Mouse (Mus musculus): ENCODE results near the gene Tnp2. TPM values are rescaled to one million over a fixed set of nuclear protein-coding genes. Genes with fewer than 3 reads are reported as not detected.

Gene Tnp2
- polyA plus RNA-seq, 1 experiment: 0.12 TPM

- H3ac ChIP-seq (ENCODE audit: control insufficient read depth, insufficient read length): no peak overlapping the region
- TF ChIP-seq MYOG (IDR thresholded peaks at IDR 0.05; ENCODE audit: control insufficient read depth in 1 of 3, insufficient read depth in 1 of 3, insufficient read length in 2 of 3, low read depth in 2 of 3) (no peak), E2F4 (IDR thresholded peaks at IDR 0.05; ENCODE audit: insufficient read depth) (no peak), TCF3 (IDR thresholded peaks at IDR 0.05; ENCODE audit: insufficient read length, low read depth) (no peak), SRF (IDR thresholded peaks at IDR 0.05; ENCODE audit: control insufficient read depth, insufficient read length, low read depth) (no peak), POLR2A (IDR thresholded peaks at IDR 0.05; ENCODE audit: insufficient read length, low read depth) (no peak), CEBPB (IDR thresholded peaks at IDR 0.05; ENCODE audit: insufficient read depth, poor library complexity, severe bottlenecking) (no peak), MYOD1 (IDR thresholded peaks at IDR 0.05; ENCODE audit: control insufficient read depth in 1 of 3, insufficient read length in 2 of 3, low read depth in 2 of 3) (no peak), USF1 (IDR thresholded peaks at IDR 0.05; ENCODE audit: low read depth) (no peak), TCF12 (IDR thresholded peaks at IDR 0.05; ENCODE audit: insufficient read depth, poor library complexity, severe bottlenecking) (no peak), MAX (IDR thresholded peaks at IDR 0.05; ENCODE audit: low read depth) (no peak), POLR2AphosphoS2 (IDR thresholded peaks at IDR 0.05; ENCODE audit: insufficient read length, low read depth) (no peak), REST (IDR thresholded peaks at IDR 0.05; ENCODE audit: insufficient read depth, insufficient read length) (no peak)
Observed at GRCm38 (mm10) chr16:10749226-10749625, 39.2 kb downstream of the Tnp2 start.

GRCm38 (mm10) chr16:10741082-10741481 lies 47.4 kb downstream of the Tnp2 start:
- Histone ChIP-seq H3K27me3 (ENCODE audit: control insufficient read depth, insufficient read depth, insufficient read length) (no peaks in the 10 kb centered on the region), H3ac (ENCODE audit: control insufficient read depth, insufficient read length) (no peak overlapping the region), H3K36me3 (ENCODE audit: control insufficient read depth, insufficient read depth) (no peaks in the 10 kb centered on the region), H3K4me3 (no peak overlapping the region), H3K79me2 (ENCODE audit: control insufficient read depth, insufficient read depth) (no peaks in the 10 kb centered on the region), H3K4me2 (ENCODE audit: low read depth) (no peak overlapping the region)
- TF ChIP-seq MYOD1 (IDR thresholded peaks at IDR 0.05; ENCODE audit: control insufficient read depth in 1 of 3, insufficient read length in 2 of 3, low read depth in 2 of 3): no peak
- no peak for TF ChIP-seq REST (IDR thresholded peaks at IDR 0.05; ENCODE audit: insufficient read depth, insufficient read length)
- TF ChIP-seq POLR2AphosphoS2 (IDR thresholded peaks at IDR 0.05; ENCODE audit: insufficient read length, low read depth): no peak
- TF ChIP-seq POLR2A (IDR thresholded peaks at IDR 0.05; ENCODE audit: insufficient read length, low read depth): no peak
- no peak for TF ChIP-seq TCF3 (IDR thresholded peaks at IDR 0.05; ENCODE audit: insufficient read length, low read depth)
- no peak for TF ChIP-seq E2F4 (IDR thresholded peaks at IDR 0.05; ENCODE audit: insufficient read depth)
- no peak for TF ChIP-seq TCF12 (IDR thresholded peaks at IDR 0.05; ENCODE audit: insufficient read depth, poor library complexity, severe bottlenecking)
- no peak for TF ChIP-seq MAX (IDR thresholded peaks at IDR 0.05; ENCODE audit: low read depth)
- TF ChIP-seq SRF (IDR thresholded peaks at IDR 0.05; ENCODE audit: control insufficient read depth, insufficient read length, low read depth): no peak
- TF ChIP-seq CEBPB (IDR thresholded peaks at IDR 0.05; ENCODE audit: insufficient read depth, poor library complexity, severe bottlenecking): no peak
- no peak for TF ChIP-seq MYOG (IDR thresholded peaks at IDR 0.05; ENCODE audit: control insufficient read depth in 1 of 3, insufficient read depth in 1 of 3, insufficient read length in 2 of 3, low read depth in 2 of 3)
- TF ChIP-seq USF1 (IDR thresholded peaks at IDR 0.05; ENCODE audit: low read depth): no peak

More at GRCm38 (mm10) chr16:10749226-10749625, 39.2 kb downstream of the Tnp2 start:
- no peak overlapping the region for H3K4me3 ChIP-seq
- no peaks in the 10 kb centered on the region for H3K36me3 ChIP-seq (ENCODE audit: control insufficient read depth, insufficient read depth)
- no peak overlapping the region for H3K4me2 ChIP-seq (ENCODE audit: low read depth)
- no peaks in the 10 kb centered on the region for H3K27me3 ChIP-seq (ENCODE audit: control insufficient read depth, insufficient read depth, insufficient read length)
- H3K79me2 ChIP-seq (ENCODE audit: control insufficient read depth, insufficient read depth): no peaks in the 10 kb centered on the region

- Histone ChIP-seq H3K4me2 (ENCODE audit: low read depth) (no peak overlapping the region), H3K4me3 (no peak overlapping the region), H3K27me3 (ENCODE audit: control insufficient read depth, insufficient read depth, insufficient read length) (no peaks in the 10 kb centered on the region), H3ac (ENCODE audit: control insufficient read depth, insufficient read length) (no peak overlapping the region), H3K36me3 (ENCODE audit: control insufficient read depth, insufficient read depth) (no peaks in the 10 kb centered on the region), H3K79me2 (ENCODE audit: control insufficient read depth, insufficient read depth) (no peaks in the 10 kb centered on the region)
- no peak for TF ChIP-seq MYOG (IDR thresholded peaks at IDR 0.05; ENCODE audit: control insufficient read depth in 1 of 3, insufficient read depth in 1 of 3, insufficient read length in 2 of 3, low read depth in 2 of 3)
- no peak for TF ChIP-seq MAX (IDR thresholded peaks at IDR 0.05; ENCODE audit: low read depth)
- no peak for TF ChIP-seq E2F4 (IDR thresholded peaks at IDR 0.05; ENCODE audit: insufficient read depth)
- TF ChIP-seq USF1 (IDR thresholded peaks at IDR 0.05; ENCODE audit: low read depth): no peak
- no peak for TF ChIP-seq SRF (IDR thresholded peaks at IDR 0.05; ENCODE audit: control insufficient read depth, insufficient read length, low read depth)
- TF ChIP-seq MYOD1 (IDR thresholded peaks at IDR 0.05; ENCODE audit: control insufficient read depth in 1 of 3, insufficient read length in 2 of 3, low read depth in 2 of 3): no peak
- no peak for TF ChIP-seq TCF12 (IDR thresholded peaks at IDR 0.05; ENCODE audit: insufficient read depth, poor library complexity, severe bottlenecking)
- no peak for TF ChIP-seq POLR2A (IDR thresholded peaks at IDR 0.05; ENCODE audit: insufficient read length, low read depth)
- no peak for TF ChIP-seq REST (IDR thresholded peaks at IDR 0.05; ENCODE audit: insufficient read depth, insufficient read length)
- TF ChIP-seq POLR2AphosphoS2 (IDR thresholded peaks at IDR 0.05; ENCODE audit: insufficient read length, low read depth): no peak
- TF ChIP-seq CEBPB (IDR thresholded peaks at IDR 0.05; ENCODE audit: insufficient read depth, poor library complexity, severe bottlenecking): no peak
- TF ChIP-seq TCF3 (IDR thresholded peaks at IDR 0.05; ENCODE audit: insufficient read length, low read depth): no peak
Observed at GRCm38 (mm10) chr16:10739854-10740398, 48.5 kb downstream of the Tnp2 start.

- H3K4me2 ChIP-seq (ENCODE audit: low read depth): no peak overlapping the region
- H3K4me3 ChIP-seq: no peak overlapping the region
- TF ChIP-seq MAX (IDR thresholded peaks at IDR 0.05; ENCODE audit: low read depth) (no peak), TCF3 (IDR thresholded peaks at IDR 0.05; ENCODE audit: insufficient read length, low read depth) (no peak), MYOG (IDR thresholded peaks at IDR 0.05; ENCODE audit: control insufficient read depth in 1 of 3, insufficient read depth in 1 of 3, insufficient read length in 2 of 3, low read depth in 2 of 3) (peak in 1 of 3 experiments; percentile 45), USF1 (IDR thresholded peaks at IDR 0.05; ENCODE audit: low read depth) (no peak)
- H3K79me2 ChIP-seq (ENCODE audit: control insufficient read depth, insufficient read depth): no peaks in the 10 kb centered on the region
- H3K36me3 ChIP-seq (ENCODE audit: control insufficient read depth, insufficient read depth): no peaks in the 10 kb centered on the region
- H3K27me3 ChIP-seq (ENCODE audit: control insufficient read depth, insufficient read depth, insufficient read length): no peaks in the 10 kb centered on the region
- H3ac ChIP-seq (ENCODE audit: control insufficient read depth, insufficient read length): no peak overlapping the region
Observed at GRCm38 (mm10) chr16:10738866-10739265, 49.6 kb downstream of the Tnp2 start.

Other genes with a start within 250 kb of the Tnp2 start
- 20.8 TPM for gene Dexi, start 245.6 kb downstream of the Tnp2 start, polyA plus RNA-seq (2012; fragmentation: generic; extraction: Trizol)
- gene Clec16a, start 243.3 kb downstream of the Tnp2 start, polyA plus RNA-seq (2012; fragmentation: generic; extraction: Trizol): 15.5 TPM
- 1.7 TPM for gene Socs1, start 3.1 kb downstream of the Tnp2 start, polyA plus RNA-seq (2012; fragmentation: generic; extraction: Trizol)
- gene Prm3, start 2.3 kb upstream of the Tnp2 start, polyA plus RNA-seq (2012; fragmentation: generic; extraction: Trizol): not detected
- not detected for gene Prm2, start 7.5 kb upstream of the Tnp2 start, polyA plus RNA-seq (2012; fragmentation: generic; extraction: Trizol)
- gene Prm1, start 17.2 kb upstream of the Tnp2 start, polyA plus RNA-seq (2012; fragmentation: generic; extraction: Trizol): not detected
- not detected for gene Gm11172, start 24.3 kb upstream of the Tnp2 start, polyA plus RNA-seq (2012; fragmentation: generic; extraction: Trizol)
- gene Rmi2, start 46.4 kb upstream of the Tnp2 start, polyA plus RNA-seq (2012; fragmentation: generic; extraction: Trizol): 0.64 TPM